Comparison of ENCODE assay signal across 13 mouse cellular contexts in genomic region chr12:85233376-85234358, GRCm38 (mm10). TPM values are rescaled to one million over a fixed set of nuclear protein-coding genes. Genes with fewer than 3 reads are reported as not detected.
DNase-seq lines count a peak whose midpoint lies in the region; ATAC-seq and TF ChIP-seq lines count a peak whose summit lies in the region.
"Had no signal": no experiment of that assay in that cellular context is flagged by ENCODE, and none has a peak within 500 bp of the region (broad histone marks: within the 10 kb centered on the region; RNA-seq: fewer than 3 reads in every experiment).

No protein-coding gene starts in this region.

- ATAC-seq in kidney, embryonic 16.5 days (ENCODE audit: low FRiP score, low TSS enrichment): 0 out of 2 replicates have a peak, but pooled peaks have one; percentile 34
- no peak for ATAC-seq in limb, embryonic 12.5 days (ENCODE audit: insufficient number of reproducible peaks, insufficient read depth, low FRiP score, low TSS enrichment, low read depth)
- ATAC-seq in cerebellum, adult (ENCODE audit: insufficient number of reproducible peaks, low FRiP score, low TSS enrichment): no peak

- peak overlapping the region; percentile 50; the same call in 1 of the 2 replicates for H3K27ac ChIP-seq in kidney, embryonic 16.5 days (ENCODE audit: low read length)
- H3K27ac ChIP-seq in limb, embryonic 12.5 days: 0 out of 2 replicates have a peak overlapping the region, but pooled peaks have one; percentile 8
- H3K27ac ChIP-seq: heart, embryonic 15.5 days had no signal

- no peak overlapping the region for H3K4me2 ChIP-seq in kidney, embryonic 16.5 days (replicated peaks; ENCODE audit: low read depth, low read length)
- H3K4me2 ChIP-seq in limb, embryonic 12.5 days: no peak overlapping the region
- H3K4me2 ChIP-seq: heart, embryonic 15.5 days had no signal

- H3K4me1 ChIP-seq in kidney, embryonic 16.5 days (ENCODE audit: insufficient read depth, low read length): peaks cover 28% of the 10 kb centered on the region
- H3K4me1 ChIP-seq in E14TG2a.4 (replicated peaks; ENCODE audit: low read depth, low read length): 0 out of 2 replicates have a peak, but pooled peaks cover 6% of the 10 kb centered on the region
- peaks cover 28% of the 10 kb centered on the region for H3K4me1 ChIP-seq in limb, embryonic 12.5 days (replicated peaks)
- H3K4me1 ChIP-seq: heart, embryonic 15.5 days had no signal

- no peak for TF ChIP-seq CTCF in E14TG2a.4 (conservative IDR thresholded peaks at IDR 0.05; ENCODE audit: low read length)

- H3K9ac ChIP-seq in kidney, embryonic 16.5 days (replicated peaks; ENCODE audit: low read length): no peak overlapping the region
- no peak overlapping the region for H3K9ac ChIP-seq in limb, embryonic 12.5 days (replicated peaks)
- H3K9ac ChIP-seq: heart, embryonic 15.5 days had no signal

- intact Hi-C loops in left cerebral cortex, postnatal 14 days (cut with DNase I): no loop called here

- DNase-seq in kidney, adult 8-10 months: no peak
- peak; percentile 62 to 66 for DNase-seq in adrenal gland, postnatal 36 days
- no peak for DNase-seq in testis, postnatal 10 days (ENCODE audit: low spot score)
- no peak for DNase-seq in left cerebral cortex, postnatal 14 days (ENCODE audit: low spot score in 2 of 2)
- DNase-seq: cerebellum, adult 11-12 months; lung, adult 18-20 months; thymus, adult 2 months had no signal

- H3K36me3 ChIP-seq in kidney, embryonic 16.5 days (ENCODE audit: insufficient read depth, low read length): no peaks in the 10 kb centered on the region
- H3K36me3 ChIP-seq in E14TG2a.4 (ENCODE audit: insufficient read depth, low read length): peaks cover 45% of the 10 kb centered on the region
- no peaks in the 10 kb centered on the region for H3K36me3 ChIP-seq in limb, embryonic 12.5 days
- H3K36me3 ChIP-seq: heart, embryonic 15.5 days had no signal

- no peaks in the 10 kb centered on the region for H3K27me3 ChIP-seq in kidney, embryonic 16.5 days (ENCODE audit: insufficient read depth, low read length)
- no peaks in the 10 kb centered on the region for H3K27me3 ChIP-seq in E14TG2a.4 (ENCODE audit: insufficient read depth, low read length)
- no peaks in the 10 kb centered on the region for H3K27me3 ChIP-seq in limb, embryonic 12.5 days
- H3K27me3 ChIP-seq: heart, embryonic 15.5 days; megakaryocyte, embryonic 14.5 days had no signal

- no peaks in the 10 kb centered on the region for H3K9me3 ChIP-seq in kidney, embryonic 16.5 days (ENCODE audit: low read length)
- H3K9me3 ChIP-seq in E14TG2a.4 (ENCODE audit: low read length): no peaks in the 10 kb centered on the region
- 0 out of 2 replicates have a peak, but pooled peaks cover 4% of the 10 kb centered on the region for H3K9me3 ChIP-seq in limb, embryonic 12.5 days
- H3K9me3 ChIP-seq: heart, embryonic 15.5 days; megakaryocyte, embryonic 14.5 days had no signal

- 47% methylated on average over 21 of the region's 21 CpGs for WGBS in kidney, embryonic 16.5 days
- 68% methylated on average over 21 of the region's 21 CpGs for WGBS in limb, embryonic 12.5 days

- H3K4me3 ChIP-seq in kidney, embryonic 16.5 days (ENCODE audit: low read length): no peak overlapping the region
- 0 out of 2 replicates have a peak overlapping the region, but pooled peaks have one; percentile 10 for H3K4me3 ChIP-seq in E14TG2a.4 (replicated peaks; ENCODE audit: low read length)
- H3K4me3 ChIP-seq in limb, embryonic 12.5 days (replicated peaks): no peak overlapping the region
- H3K4me3 ChIP-seq: heart, embryonic 15.5 days; megakaryocyte, embryonic 14.5 days had no signal

RNA-seq across cellular contexts. Expression of gene Eif2b2, which starts 14.4 kb away (rescaled TPM):
- polyA plus RNA-seq in kidney, embryonic 16.5 days (2015; fragmentation: Nextera tagmentation; extraction: Ambion mirVana): 108 and 110 TPM in 2 replicates
- total RNA-seq in adrenal gland, postnatal 36 days (2021): 10 to 100 TPM; 82.1 to 85.3 TPM
- 80.6 and 83.3 TPM in 2 replicates for polyA plus RNA-seq in limb, embryonic 12.5 days (2016; fragmentation: Nextera tagmentation; extraction: Ambion mirVana)
- total RNA-seq in left cerebral cortex, postnatal 14 days (2021): 10 to 100 TPM; 63.5 to 65.0 TPM

RNA-seq across cellular contexts. Expression of gene Mlh3, which starts 36.7 kb away (rescaled TPM):
- 9.7 and 10.9 TPM in 2 replicates for polyA plus RNA-seq in kidney, embryonic 16.5 days (2015; fragmentation: Nextera tagmentation; extraction: Ambion mirVana)
- total RNA-seq in adrenal gland, postnatal 36 days (2021): 10 to 100 TPM; 11.0 to 12.9 TPM
- polyA plus RNA-seq in limb, embryonic 12.5 days (2016; fragmentation: Nextera tagmentation; extraction: Ambion mirVana): 10.9 and 11.1 TPM in 2 replicates
- 10 to 100 TPM; 14.3 TPM for total RNA-seq in left cerebral cortex, postnatal 14 days (2021)

RNA-seq across cellular contexts. Expression of gene Acyp1, which starts 54.6 kb away (rescaled TPM):
- polyA plus RNA-seq in kidney, embryonic 16.5 days (2015; fragmentation: Nextera tagmentation; extraction: Ambion mirVana): 57.4 and 57.5 TPM in 2 replicates
- total RNA-seq in adrenal gland, postnatal 36 days (2021): 10 to 100 TPM; 28.4 to 37.7 TPM
- 58.6 and 62.8 TPM in 2 replicates for polyA plus RNA-seq in limb, embryonic 12.5 days (2016; fragmentation: Nextera tagmentation; extraction: Ambion mirVana)
- 10 to 100 TPM; 35.2 to 35.5 TPM for total RNA-seq in left cerebral cortex, postnatal 14 days (2021)

RNA-seq across cellular contexts. Expression of gene Zc2hc1c, which starts 54.7 kb away (rescaled TPM):
- polyA plus RNA-seq in kidney, embryonic 16.5 days (2015; fragmentation: Nextera tagmentation; extraction: Ambion mirVana): 4.1 and 4.4 TPM in 2 replicates
- total RNA-seq in adrenal gland, postnatal 36 days (2021): 1 to 10 TPM; 1.1 to 1.9 TPM
- 0.97 and 1.1 TPM in 2 replicates for polyA plus RNA-seq in limb, embryonic 12.5 days (2016; fragmentation: Nextera tagmentation; extraction: Ambion mirVana)
- total RNA-seq in left cerebral cortex, postnatal 14 days (2021): 1 to 10 TPM; 1.4 to 1.5 TPM

RNA-seq across cellular contexts. Expression of gene Pgf, which starts 56.1 kb away (rescaled TPM):
- 16.9 and 18.4 TPM in 2 replicates for polyA plus RNA-seq in kidney, embryonic 16.5 days (2015; fragmentation: Nextera tagmentation; extraction: Ambion mirVana)
- total RNA-seq in adrenal gland, postnatal 36 days (2021): 1 to 10 TPM in 1 of 2 experiments, under 1 TPM in 1; 0.43 to 2.1 TPM
- polyA plus RNA-seq in limb, embryonic 12.5 days (2016; fragmentation: Nextera tagmentation; extraction: Ambion mirVana): 17.0 and 17.8 TPM in 2 replicates
- total RNA-seq in left cerebral cortex, postnatal 14 days (2021): 1 to 10 TPM; 2.5 to 2.7 TPM

Comparison
In these comparisons a context has a peak if more than half of its experiments do, and no peak if none do; other contexts are left out.
1. DNase-seq: peak in adrenal gland, postnatal 36 days (2 of 2); none in kidney, adult 8-10 months (0 of 2), testis, postnatal 10 days (single experiment) and left cerebral cortex, postnatal 14 days (0 of 2).